Mouse (Mus musculus): Measurements from ENCODE around the gene Slc16a12.
"Not testable (repeated sequence)": the region's sequence is repeated elsewhere in the genome, so short reads cannot be mapped to it uniquely, and the experiment has no call there.

GRCm38 (mm10) chr19:34647630-34648029 is 99.5 kb downstream of the Slc16a12 start:
- not testable (repeated sequence) for TF ChIP-seq CTCF, POLR2A (IDR thresholded peaks at IDR 0.05; ENCODE audit: extremely low read depth, insufficient read depth, low read length)

All from cortical plate, adult 2 months (tissue).